Mouse (Mus musculus) limb, embryonic 14.5 days (tissue): ENCODE data around the gene Cers6. TPM values are rescaled to one million over a fixed set of nuclear protein-coding genes. Genes with fewer than 3 reads are reported as not detected.

ENCODE experiments used
- ATAC-seq: fragments of 200-750 bp; cut with Nextera tagmentation; 2 replicates; pipeline ENCODE4 v1.8.0; 2017; ENCODE audit warnings: low read depth, moderate number of reproducible peaks, moderate TSS enrichment; ENCODE audit not compliant: low FRiP score
- DNase-seq: peaks from one replicate; pipeline ENCODE4 v3.0.0-alpha.2; 2015; ENCODE audit warnings: low spot score
- H3K27ac ChIP-seq: fragments of 300-500 bp; sonication (generic); replicated peaks from 2 replicates; pipeline ENCODE4 v1.5.1; 2014; ENCODE audit warnings: low read depth, mild to moderate bottlenecking, low read length, moderate library complexity, mixed read lengths
- H3K27me3 ChIP-seq: fragments of 300-500 bp; sonication (generic); 2 replicates; pipeline ENCODE4 v1.6.1; 2014; ENCODE audit warnings: low read length, mixed read lengths; ENCODE audit not compliant: control insufficient read depth, insufficient read depth
- H3K36me3 ChIP-seq: fragments of 300-500 bp; sonication (generic); 2 replicates; pipeline ENCODE4 v1.6.1; 2014; ENCODE audit warnings: mild to moderate bottlenecking, low read length, moderate library complexity, mixed read lengths; ENCODE audit not compliant: control insufficient read depth, insufficient read depth
- H3K4me1 ChIP-seq: fragments of 300-500 bp; sonication (generic); 2 replicates; pipeline ENCODE4 v1.6.1; 2014; ENCODE audit warnings: antibody characterized with exemption, low read length, mixed read lengths; ENCODE audit not compliant: control insufficient read depth, insufficient read depth
- H3K4me2 ChIP-seq: fragments of 300-500 bp; sonication (generic); replicated peaks from 2 replicates; pipeline ENCODE4 v1.6.1; 2014; ENCODE audit warnings: low read depth, mild to moderate bottlenecking, low read length, moderate library complexity; ENCODE audit not compliant: severe bottlenecking
- H3K4me3 ChIP-seq: fragments of 300-500 bp; sonication (generic); replicated peaks from 2 replicates; pipeline ENCODE4 v1.5.1; 2014; ENCODE audit warnings: low read length
- H3K9ac ChIP-seq: fragments of 300-500 bp; sonication (generic); 2 replicates; pipeline ENCODE4 v1.6.1; 2014; ENCODE audit warnings: mild to moderate bottlenecking, low read depth, low read length, moderate library complexity; ENCODE audit not compliant: severe bottlenecking
- H3K9me3 ChIP-seq: fragments of 300-500 bp; sonication (generic); 2 replicates; pipeline ENCODE4 v1.6.1; 2016; ENCODE audit warnings: low read length; ENCODE audit not compliant: control insufficient read depth
- POLR2A ChIP-seq: fragments of 200-500 bp; IDR thresholded peaks from 2 replicates; pipeline ENCODE4 v1.8.0; 2012; ENCODE audit warnings: inconsistent platforms, mild to moderate bottlenecking, moderate library complexity, borderline replicate concordance; ENCODE audit not compliant: insufficient read depth, insufficient read length; ENCODE audit errors: extremely low read depth
- WGBS: fragments of 180-500 bp; shearing (Covaris S2); extraction: QIAGEN DNeasy Blood & Tissue Kit; methylation state at CpG from one replicate; pipeline ENCODE4 v1.1.7; 2014; 5-methylcytosine and 5-hydroxymethylcytosine counted together
- polyA plus RNA-seq, 2 experiments: library from polyadenylated mRNA; depleted of rRNA in 1 of 2; stranded (reverse) in 1 of 2; unstranded in 1 of 2; fragments of >200 nt; fragmentation: Nextera tagmentation in 1 of 2; extraction: Ambion mirVana in 1 of 2; gene quantifications; 2 replicates each; pipeline versions ENCODE4 v1.2.1 to v1.2.3; 2012 to 2014

Gene Cers6
- polyA plus RNA-seq, 2 experiments, result 10.7 to 30.9 TPM

GRCm38 (mm10) chr2:69138759-69139158 is 277.5 kb downstream of the Cers6 start:
- no peak for ATAC-seq
- no peaks in the 10 kb centered on the region for H3K4me1 ChIP-seq
- no peak overlapping the region for H3K4me2 ChIP-seq
- H3K9ac ChIP-seq, result no peak overlapping the region
- WGBS, result 75% methylated on average over 4 of the region's 4 CpGs
- no peaks in the 10 kb centered on the region for H3K9me3 ChIP-seq
- no peaks in the 10 kb centered on the region for H3K27me3 ChIP-seq
- no peak for TF ChIP-seq POLR2A
- H3K4me3 ChIP-seq, result no peak overlapping the region
- DNase-seq, result no peak
- no peaks in the 10 kb centered on the region for H3K36me3 ChIP-seq
- no peak overlapping the region for H3K27ac ChIP-seq

DNA sequence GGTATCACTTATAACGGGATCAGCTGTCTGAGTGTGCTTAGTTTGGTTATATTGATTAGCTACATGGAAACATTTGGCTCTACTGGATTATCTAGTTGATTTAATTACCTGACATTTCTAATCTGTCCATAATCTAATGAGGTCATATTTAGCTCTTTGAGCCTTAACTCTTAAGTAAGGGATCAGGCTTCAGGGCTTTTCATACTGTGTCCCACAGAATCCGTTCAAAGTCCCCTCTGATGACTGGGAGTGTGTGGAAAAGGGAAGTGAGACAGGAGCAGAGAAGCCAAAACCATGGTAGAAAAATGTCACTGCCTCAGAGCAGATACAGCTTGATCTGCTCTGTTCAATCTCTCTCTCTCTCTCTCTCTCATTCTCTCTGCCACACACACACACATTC is 279.0 kb downstream of the Cers6 start:
- Histone ChIP-seq H3K4me3 (no peak overlapping the region), H3K4me1 (no peaks in the 10 kb centered on the region), H3K9me3 (no peaks in the 10 kb centered on the region), H3K36me3 (no peaks in the 10 kb centered on the region), H3K9ac (no peak overlapping the region), H3K27ac (no peak overlapping the region), H3K27me3 (no peaks in the 10 kb centered on the region), H3K4me2 (no peak overlapping the region)
- no peak for TF ChIP-seq POLR2A
- no peak for DNase-seq
- WGBS, result 76% methylated on average over 2 of the region's 2 CpGs
- no peak for ATAC-seq

DNA sequence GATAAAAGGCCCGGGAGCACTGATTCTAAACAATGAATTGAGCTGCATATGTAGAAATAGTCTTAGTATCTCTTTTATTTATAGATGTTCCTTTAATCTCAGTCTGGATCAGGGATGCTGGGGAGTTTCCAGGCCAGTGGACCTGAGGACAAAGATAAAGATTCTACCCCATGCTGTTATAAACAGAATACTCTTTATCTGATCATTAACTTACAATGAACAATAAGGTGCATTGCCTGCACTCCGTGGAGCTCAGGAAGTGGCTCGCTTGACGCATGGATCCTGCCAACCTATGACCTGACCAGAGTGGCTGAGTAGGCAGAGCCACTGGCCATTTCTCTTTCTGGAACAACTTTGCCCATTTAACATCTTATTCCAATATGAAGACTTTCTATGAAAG is 279.6 kb downstream of the Cers6 start:
- Histone ChIP-seq H3K9me3 (no peaks in the 10 kb centered on the region), H3K9ac (no peak overlapping the region), H3K4me1 (no peaks in the 10 kb centered on the region), H3K27me3 (no peaks in the 10 kb centered on the region), H3K27ac (no peak overlapping the region), H3K4me3 (no peak overlapping the region), H3K36me3 (no peaks in the 10 kb centered on the region), H3K4me2 (no peak overlapping the region)
- ATAC-seq (no peak), DNase-seq (no peak)
- TF ChIP-seq POLR2A, result no peak
- 83% methylated on average over 4 of the region's 4 CpGs for WGBS

- Histone ChIP-seq H3K4me2 (no peak overlapping the region), H3K9ac (no peak overlapping the region), H3K27ac (no peak overlapping the region), H3K36me3 (no peaks in the 10 kb centered on the region), H3K9me3 (no peaks in the 10 kb centered on the region), H3K4me1 (no peaks in the 10 kb centered on the region), H3K4me3 (no peak overlapping the region), H3K27me3 (no peaks in the 10 kb centered on the region)
- WGBS, result 70% methylated on average over 3 of the region's 3 CpGs
- DNase-seq (no peak), ATAC-seq (no peak)
- no peak for TF ChIP-seq POLR2A
Measured at GRCm38 (mm10) chr2:69148691-69149090, 287.4 kb downstream of the Cers6 start.

DNA sequence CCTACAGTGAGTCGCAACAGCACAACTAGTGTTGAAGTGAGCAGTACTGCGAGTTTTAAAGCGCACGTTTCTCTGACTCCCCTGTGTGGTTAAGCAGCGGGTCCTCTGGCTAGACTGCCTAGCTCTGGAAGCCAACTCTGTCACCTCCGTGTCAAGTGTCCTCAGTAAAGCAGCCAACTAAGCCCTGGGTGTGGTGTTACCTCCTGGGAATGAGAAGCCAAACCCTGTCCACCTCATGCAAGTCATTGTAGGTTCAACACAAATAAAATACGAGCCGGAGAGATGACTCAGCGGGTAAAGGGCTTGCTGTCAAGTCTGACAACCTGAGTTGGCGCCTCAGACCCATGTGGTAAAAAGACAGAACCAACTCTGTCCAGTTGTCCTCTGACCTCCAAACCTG is 287.9 kb downstream of the Cers6 start:
- Histone ChIP-seq H3K4me1 (no peaks in the 10 kb centered on the region), H3K27me3 (no peaks in the 10 kb centered on the region), H3K4me2 (no peak overlapping the region), H3K27ac (no peak overlapping the region), H3K4me3 (no peak overlapping the region), H3K36me3 (no peaks in the 10 kb centered on the region), H3K9me3 (no peaks in the 10 kb centered on the region), H3K9ac (no peak overlapping the region)
- DNase-seq (no peak), ATAC-seq (no peak)
- TF ChIP-seq POLR2A, result no peak
- WGBS, result 80% methylated on average over 10 of the region's 10 CpGs

- no peak overlapping the region for H3K9ac ChIP-seq
- no peak for TF ChIP-seq POLR2A
- H3K36me3 ChIP-seq, result no peaks in the 10 kb centered on the region
- no peaks in the 10 kb centered on the region for H3K4me1 ChIP-seq
- H3K9me3 ChIP-seq, result no peaks in the 10 kb centered on the region
- ATAC-seq (no peak), DNase-seq (no peak)
- no peak overlapping the region for H3K4me3 ChIP-seq
- H3K27ac ChIP-seq, result no peak overlapping the region
- WGBS, result 76% methylated on average over 5 of the region's 5 CpGs
- H3K4me2 ChIP-seq, result no peak overlapping the region
- H3K27me3 ChIP-seq, result no peaks in the 10 kb centered on the region
Measured at GRCm38 (mm10) chr2:69150841-69151240, 289.6 kb downstream of the Cers6 start.
